Mouse (Mus musculus): ENCODE data around the gene Ugt2b38. TPM values are rescaled to one million over a fixed set of nuclear protein-coding genes. Genes with fewer than 3 reads are reported as not detected.
"Not testable (repeated sequence)": the region's sequence is repeated elsewhere in the genome, so short reads cannot be mapped to it uniquely, and the experiment has no call there.

Ugt2b38 gene
- not detected in 2 replicates for polyA plus RNA-seq (2015; fragmentation: Nextera tagmentation; extraction: Ambion mirVana)

- H3K9ac ChIP-seq (replicated peaks); H3K27ac ChIP-seq; H3K4me3 ChIP-seq (replicated peaks); ATAC-seq; H3K36me3 ChIP-seq; H3K9me3 ChIP-seq; H3K4me2 ChIP-seq (replicated peaks); H3K27me3 ChIP-seq; H3K4me1 ChIP-seq (replicated peaks): not testable (repeated sequence)
- 92% methylated on average over 1 of the region's 2 CpGs for WGBS
Measured at GRCm38 (mm10) chr5:87424041-87424440, at the start of gene Ugt2b38. TSS of gene Ugt2b38 (minus strand) at chr5:87424203.

DNA sequence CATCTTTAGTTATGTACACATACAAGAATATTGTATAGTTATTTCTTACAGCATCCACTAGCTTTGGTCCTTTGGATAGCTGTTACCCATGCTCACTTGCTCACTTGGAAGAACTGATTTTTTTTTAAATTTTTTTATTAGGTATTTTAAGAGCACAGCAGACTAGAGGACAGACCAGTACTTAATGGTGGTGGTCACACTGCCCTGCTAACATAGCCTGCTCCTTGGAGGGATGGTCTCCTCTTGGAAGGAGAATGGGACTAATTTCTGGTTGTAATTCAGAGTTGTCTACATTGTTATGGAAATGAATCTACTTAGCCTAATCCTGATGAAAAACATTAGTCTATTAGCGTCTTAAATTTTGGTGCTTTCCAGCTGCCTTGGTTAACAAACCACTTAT is 34.8 kb upstream of the Ugt2b38 start:
- H3K4me3 ChIP-seq (replicated peaks), result no peak overlapping the region
- H3K27ac ChIP-seq, result no peak overlapping the region
- H3K4me2 ChIP-seq (replicated peaks), result no peak overlapping the region
- no peak overlapping the region for H3K9ac ChIP-seq (replicated peaks)
- ATAC-seq, result no peak
- H3K4me1 ChIP-seq (replicated peaks), result no peaks in the 10 kb centered on the region
- H3K36me3 ChIP-seq, result no peaks in the 10 kb centered on the region
- no peaks in the 10 kb centered on the region for H3K27me3 ChIP-seq
- H3K9me3 ChIP-seq, result no peaks in the 10 kb centered on the region
- WGBS, result 7% methylated on average over 1 of the region's 1 CpGs

DNA sequence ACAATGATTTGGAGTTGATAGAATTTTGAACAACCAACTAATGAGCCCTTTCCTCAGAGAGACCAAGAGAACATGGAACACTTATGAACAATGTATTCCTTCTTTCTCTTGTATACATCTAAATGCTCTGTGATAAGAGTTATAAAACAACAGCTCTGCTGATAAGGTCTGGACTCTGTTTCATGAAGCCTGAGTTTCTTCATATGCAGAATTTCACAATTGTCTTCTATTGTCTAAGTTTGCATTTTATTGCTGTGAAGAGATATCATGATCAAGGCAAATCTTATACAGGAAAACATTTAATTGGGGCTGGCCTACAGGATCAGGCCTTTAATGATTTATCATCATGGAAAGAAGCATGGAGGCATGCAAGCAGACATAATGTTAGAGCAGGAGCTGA is 33.7 kb upstream of the Ugt2b38 start:
- H3K9ac ChIP-seq (replicated peaks), result no peak overlapping the region

DNA sequence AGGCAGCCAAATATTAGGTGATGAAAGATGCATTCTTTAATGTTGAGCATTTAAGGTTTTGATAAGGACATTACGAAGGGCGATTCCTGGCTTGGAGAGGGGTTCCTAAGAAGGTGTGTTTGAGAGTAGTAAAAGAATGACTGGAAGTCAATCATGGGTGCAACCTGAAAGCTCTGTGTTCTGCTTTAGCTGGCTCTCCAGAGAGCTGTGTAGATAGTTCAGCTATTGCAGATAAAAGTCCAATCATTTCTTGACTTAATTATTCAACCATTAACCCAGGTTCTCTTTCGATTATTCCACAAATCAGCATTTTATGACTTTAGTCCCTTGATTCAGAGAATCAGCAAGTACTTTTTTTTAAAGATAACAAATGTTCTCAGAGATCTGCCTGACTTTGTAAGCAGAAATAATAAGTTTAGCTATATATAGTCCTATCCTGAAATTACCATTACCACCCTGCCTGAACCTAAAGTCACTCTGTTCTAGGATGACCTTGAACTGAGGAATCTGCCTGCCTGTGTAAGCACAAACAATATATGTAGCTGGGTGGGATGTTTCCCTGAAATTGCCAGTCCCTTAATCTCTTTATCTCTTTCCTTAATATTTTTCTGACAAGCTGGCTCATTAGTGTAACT is 32.3 kb upstream of the Ugt2b38 start:
- no peaks in the 10 kb centered on the region for H3K36me3 ChIP-seq
- no peaks in the 10 kb centered on the region for H3K4me1 ChIP-seq (replicated peaks)
- no peak overlapping the region for H3K27ac ChIP-seq
- H3K4me3 ChIP-seq (replicated peaks), result no peak overlapping the region
- WGBS, result 96% methylated on average over 3 of the region's 3 CpGs
- no peak overlapping the region for H3K9ac ChIP-seq (replicated peaks)
- no peaks in the 10 kb centered on the region for H3K27me3 ChIP-seq
- ATAC-seq, result no peak
- no peaks in the 10 kb centered on the region for H3K9me3 ChIP-seq
- no peak overlapping the region for H3K4me2 ChIP-seq (replicated peaks)

More for the DNA sequence above, 33.7 kb upstream of the Ugt2b38 start:
- H3K36me3 ChIP-seq, result no peaks in the 10 kb centered on the region
- H3K9me3 ChIP-seq, result no peaks in the 10 kb centered on the region
- no peaks in the 10 kb centered on the region for H3K4me1 ChIP-seq (replicated peaks)
- H3K27me3 ChIP-seq, result no peaks in the 10 kb centered on the region
- no peak overlapping the region for H3K27ac ChIP-seq
- no peak overlapping the region for H3K4me2 ChIP-seq (replicated peaks)
- ATAC-seq, result no peak
- no peak overlapping the region for H3K4me3 ChIP-seq (replicated peaks)

- no peaks in the 10 kb centered on the region for H3K9me3 ChIP-seq
- no peaks in the 10 kb centered on the region for H3K36me3 ChIP-seq
- ATAC-seq, result no peak
Measured at GRCm38 (mm10) chr5:87455519-87455918, 31.5 kb upstream of the Ugt2b38 start.

DNA sequence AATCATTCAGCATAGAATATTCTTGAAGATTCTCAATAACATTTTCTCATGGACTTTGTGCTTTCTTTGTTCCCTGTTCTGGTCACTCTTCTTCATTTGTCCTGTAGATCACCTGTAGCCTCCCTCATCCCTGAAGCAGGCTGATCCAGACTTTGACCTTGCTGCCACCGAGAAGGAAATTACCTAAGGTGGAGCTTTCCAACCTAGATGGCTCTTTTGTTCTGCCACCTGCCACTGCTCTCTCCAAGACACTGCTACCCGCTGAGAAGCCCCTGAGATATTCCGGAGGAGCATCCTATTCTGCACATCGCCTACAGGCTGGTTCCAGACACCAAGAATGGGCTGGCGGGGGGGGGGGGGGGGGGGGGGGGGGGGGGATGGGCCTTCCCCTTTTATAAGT is 28.5 kb upstream of the Ugt2b38 start:
- H3K27me3 ChIP-seq; H3K27ac ChIP-seq; H3K9me3 ChIP-seq; H3K4me3 ChIP-seq (replicated peaks); H3K4me2 ChIP-seq (replicated peaks); H3K4me1 ChIP-seq (replicated peaks); H3K36me3 ChIP-seq; ATAC-seq; H3K9ac ChIP-seq (replicated peaks): not testable (repeated sequence)
- 82% methylated on average over 4 of the region's 5 CpGs for WGBS

More at GRCm38 (mm10) chr5:87455519-87455918, 31.5 kb upstream of the Ugt2b38 start:
- H3K4me1 ChIP-seq (replicated peaks), result no peaks in the 10 kb centered on the region
- H3K27ac ChIP-seq, result no peak overlapping the region
- H3K27me3 ChIP-seq, result no peaks in the 10 kb centered on the region
- H3K4me3 ChIP-seq (replicated peaks), result no peak overlapping the region
- H3K9ac ChIP-seq (replicated peaks), result no peak overlapping the region
- no peak overlapping the region for H3K4me2 ChIP-seq (replicated peaks)

DNA sequence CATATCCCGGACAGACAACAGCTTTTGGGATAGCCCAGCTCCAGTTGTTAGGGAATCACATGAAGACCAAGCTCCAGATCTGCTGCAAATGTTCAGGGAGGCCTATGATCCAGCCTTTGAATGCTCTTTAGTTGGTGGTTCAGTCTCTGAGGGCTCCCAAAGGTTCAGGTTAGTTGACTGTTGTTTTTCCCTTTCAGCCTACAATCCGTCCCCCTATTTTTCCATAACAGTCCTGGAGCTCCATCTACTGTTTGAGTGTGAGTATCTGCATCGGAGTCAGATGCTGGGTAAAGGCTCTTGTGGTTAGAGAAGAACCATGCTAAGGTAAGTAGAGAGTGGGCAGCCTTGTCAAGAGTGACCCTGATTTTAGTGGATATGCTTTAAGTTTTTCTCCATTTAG is 12.3 kb upstream of the Ugt2b38 start:
- Histone ChIP-seq H3K4me2 (replicated peaks) (no peak overlapping the region), H3K4me1 (replicated peaks) (no peaks in the 10 kb centered on the region), H3K27me3 (no peaks in the 10 kb centered on the region), H3K9ac (replicated peaks) (no peak overlapping the region), H3K27ac (no peak overlapping the region), H3K36me3 (no peaks in the 10 kb centered on the region), H3K9me3 (no peaks in the 10 kb centered on the region), H3K4me3 (replicated peaks) (no peak overlapping the region)
- no peak for ATAC-seq
- WGBS, result 40% methylated on average over 3 of the region's 3 CpGs

DNA sequence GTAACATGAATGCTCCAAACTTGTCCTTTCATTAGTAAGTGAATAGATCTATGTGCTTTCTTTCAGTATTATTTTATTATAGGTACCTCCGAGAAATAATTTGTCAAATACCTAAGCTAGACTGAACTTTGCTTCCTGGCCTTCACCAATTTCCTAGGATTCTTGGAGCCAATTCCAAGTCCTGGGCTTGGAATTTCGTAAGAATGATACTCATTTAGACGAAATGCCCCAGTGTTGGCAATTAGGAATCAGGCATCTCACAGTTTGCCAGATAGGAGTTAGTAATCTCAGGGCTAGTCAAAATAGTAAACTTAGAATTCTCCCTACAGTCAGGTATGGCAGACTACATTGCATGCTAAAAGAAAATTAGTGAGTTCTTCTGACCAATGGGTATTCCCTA is 1.7 kb upstream of the Ugt2b38 start:
- 86% methylated on average over 3 of the region's 3 CpGs for WGBS
- H3K27me3 ChIP-seq, result no peaks in the 10 kb centered on the region
- no peak overlapping the region for H3K4me3 ChIP-seq (replicated peaks)
- H3K9ac ChIP-seq (replicated peaks), result no peak overlapping the region
- H3K27ac ChIP-seq, result no peak overlapping the region
- no peak for ATAC-seq
- no peak overlapping the region for H3K4me2 ChIP-seq (replicated peaks)
- no peaks in the 10 kb centered on the region for H3K36me3 ChIP-seq
- no peaks in the 10 kb centered on the region for H3K4me1 ChIP-seq (replicated peaks)
- no peaks in the 10 kb centered on the region for H3K9me3 ChIP-seq

GRCm38 (mm10) chr5:87396968-87397367 is 27.0 kb downstream of the Ugt2b38 start:
- WGBS, result 93% methylated on average over 4 of the region's 4 CpGs
- no peaks in the 10 kb centered on the region for H3K27me3 ChIP-seq
- no peaks in the 10 kb centered on the region for H3K9me3 ChIP-seq
- H3K9ac ChIP-seq (replicated peaks), result no peak overlapping the region
- H3K27ac ChIP-seq, result no peak overlapping the region
- H3K36me3 ChIP-seq, result no peaks in the 10 kb centered on the region
- no peak for ATAC-seq
- H3K4me2 ChIP-seq (replicated peaks), result no peak overlapping the region
- H3K4me1 ChIP-seq (replicated peaks), result no peaks in the 10 kb centered on the region
- no peak overlapping the region for H3K4me3 ChIP-seq (replicated peaks)

GRCm38 (mm10) chr5:87390818-87391217 is 33.2 kb downstream of the Ugt2b38 start:
- no peak for ATAC-seq

DNA sequence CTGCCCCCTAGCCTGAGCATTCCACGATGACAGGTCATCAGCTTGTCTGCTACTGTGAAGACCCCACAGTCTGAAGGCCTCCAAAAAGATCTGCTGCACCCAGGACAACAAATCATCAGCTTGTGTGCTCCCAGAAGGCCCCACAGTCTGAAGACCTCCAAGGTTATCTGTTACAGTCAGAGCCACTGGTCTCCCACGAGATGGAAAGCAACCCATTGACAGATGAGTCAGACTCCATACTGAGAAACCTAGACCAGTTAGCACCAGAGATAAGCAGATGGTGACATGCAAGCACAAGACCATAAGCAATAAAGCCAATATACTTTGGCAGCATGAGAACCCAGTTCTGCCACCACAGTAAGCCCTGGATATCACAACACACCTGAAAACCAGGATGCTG is 43.8 kb downstream of the Ugt2b38 start:
- no peak overlapping the region for H3K4me3 ChIP-seq (replicated peaks)
- ATAC-seq, result no peak
- H3K4me2 ChIP-seq (replicated peaks), result no peak overlapping the region
- no peaks in the 10 kb centered on the region for H3K9me3 ChIP-seq
- no peak overlapping the region for H3K9ac ChIP-seq (replicated peaks)
- no peaks in the 10 kb centered on the region for H3K4me1 ChIP-seq (replicated peaks)
- H3K36me3 ChIP-seq, result no peaks in the 10 kb centered on the region
- no peak overlapping the region for H3K27ac ChIP-seq
- 89% methylated on average over 2 of the region's 2 CpGs for WGBS
- no peaks in the 10 kb centered on the region for H3K27me3 ChIP-seq

More at GRCm38 (mm10) chr5:87390818-87391217, 33.2 kb downstream of the Ugt2b38 start:
- Histone ChIP-seq H3K27ac (no peak overlapping the region), H3K9me3 (no peaks in the 10 kb centered on the region), H3K4me2 (replicated peaks) (no peak overlapping the region), H3K4me1 (replicated peaks) (no peaks in the 10 kb centered on the region), H3K27me3 (no peaks in the 10 kb centered on the region), H3K36me3 (no peaks in the 10 kb centered on the region), H3K9ac (replicated peaks) (no peak overlapping the region), H3K4me3 (replicated peaks) (no peak overlapping the region)
- 78% methylated on average over 2 of the region's 2 CpGs for WGBS

DNA sequence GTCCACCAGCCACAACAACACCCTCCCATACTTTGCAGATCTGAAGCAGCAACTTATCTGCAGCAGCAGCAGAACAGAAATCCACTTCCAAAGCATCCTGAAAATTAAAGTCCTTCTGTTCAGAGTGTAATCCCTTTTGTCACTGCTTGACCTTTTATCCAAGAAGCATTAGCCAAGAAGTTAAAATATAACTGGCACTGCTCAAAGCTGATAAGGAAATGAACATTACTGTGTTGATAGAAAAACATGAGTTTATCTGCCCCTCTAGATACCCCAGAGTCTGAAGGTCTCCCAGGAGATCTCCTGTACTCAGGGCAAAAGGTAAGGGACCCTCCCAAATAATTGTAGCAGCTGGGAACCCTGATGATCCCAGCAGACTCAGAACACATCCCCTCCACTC is 44.2 kb downstream of the Ugt2b38 start:
- H3K27me3 ChIP-seq, result no peaks in the 10 kb centered on the region
- no peak overlapping the region for H3K4me3 ChIP-seq (replicated peaks)
- H3K27ac ChIP-seq, result no peak overlapping the region
- H3K4me2 ChIP-seq (replicated peaks), result no peak overlapping the region
- no peak for ATAC-seq
- H3K9ac ChIP-seq (replicated peaks), result no peak overlapping the region
- no peaks in the 10 kb centered on the region for H3K9me3 ChIP-seq
- no peaks in the 10 kb centered on the region for H3K4me1 ChIP-seq (replicated peaks)
- no peaks in the 10 kb centered on the region for H3K36me3 ChIP-seq

- no peak overlapping the region for H3K9ac ChIP-seq (replicated peaks)
- ATAC-seq, result no peak
- no peaks in the 10 kb centered on the region for H3K36me3 ChIP-seq
- H3K4me2 ChIP-seq (replicated peaks), result no peak overlapping the region
- no peak overlapping the region for H3K27ac ChIP-seq
- no peaks in the 10 kb centered on the region for H3K27me3 ChIP-seq
- WGBS, result 92% methylated on average over 3 of the region's 3 CpGs
- no peak overlapping the region for H3K4me3 ChIP-seq (replicated peaks)
- H3K4me1 ChIP-seq (replicated peaks), result no peaks in the 10 kb centered on the region
- H3K9me3 ChIP-seq, result no peaks in the 10 kb centered on the region
Measured at GRCm38 (mm10) chr5:87375874-87376383, 48.1 kb downstream of the Ugt2b38 start.
